Mouse (Mus musculus): Measurements from ENCODE around the gene Map10.

GRCm38 (mm10) chr8:125669159-125669699, 389 bp upstream of the Map10 start:
- TF ChIP-seq CTCF (IDR thresholded peaks at IDR 0.05; ENCODE audit: low read depth, low read length) (no peak), POLR2A (IDR thresholded peaks at IDR 0.05; ENCODE audit: extremely low read depth, insufficient read depth, low read length) (no peak)
